Mouse (Mus musculus) hindbrain, embryonic 16.5 days (tissue): ENCODE measurements around the gene Ccin. TPM values are rescaled to one million over a fixed set of nuclear protein-coding genes. Genes with fewer than 3 reads are reported as not detected.

Experiments
- ATAC-seq: fragments of 200-750 bp; cut with Nextera tagmentation; 2 replicates; pipeline ENCODE4 v1.8.0; 2017; ENCODE audit warnings: moderate TSS enrichment, moderate library complexity
- H3K27ac ChIP-seq: fragments of 300-500 bp; sonication (generic); 2 replicates; pipeline ENCODE4 v1.5.1; 2014; ENCODE audit warnings: low read depth, mild to moderate bottlenecking, control low read depth, low read length, moderate library complexity
- H3K27me3 ChIP-seq: fragments of 300-500 bp; sonication (generic); replicated peaks from 2 replicates; pipeline ENCODE4 v1.6.1; 2014; ENCODE audit warnings: low read length; ENCODE audit not compliant: control insufficient read depth, insufficient read depth
- H3K36me3 ChIP-seq: fragments of 300-500 bp; sonication (generic); 2 replicates; pipeline ENCODE4 v1.6.1; 2014; ENCODE audit warnings: mild to moderate bottlenecking, low read length, moderate library complexity, mixed read lengths; ENCODE audit not compliant: control insufficient read depth, insufficient read depth
- H3K4me1 ChIP-seq: fragments of 300-500 bp; sonication (generic); 2 replicates; pipeline ENCODE4 v1.6.1; 2014; ENCODE audit warnings: low read depth, low read length; ENCODE audit not compliant: control insufficient read depth, insufficient read depth
- H3K4me2 ChIP-seq: fragments of 300-500 bp; sonication (generic); 2 replicates; pipeline ENCODE4 v1.6.1; 2014; ENCODE audit warnings: mild to moderate bottlenecking, low read length, control low read depth, moderate library complexity
- H3K4me3 ChIP-seq: fragments of 300-500 bp; sonication (generic); 2 replicates; pipeline ENCODE4 v1.5.1; 2014; ENCODE audit warnings: mild to moderate bottlenecking, low read length, control low read depth, moderate library complexity
- H3K9ac ChIP-seq: fragments of 300-500 bp; sonication (generic); 2 replicates; pipeline ENCODE4 v1.6.1; 2014; ENCODE audit warnings: low read depth, mild to moderate bottlenecking, control low read depth, low read length, moderate library complexity
- H3K9me3 ChIP-seq: fragments of 300-500 bp; sonication (generic); 2 replicates; pipeline ENCODE4 v1.6.1; 2014; ENCODE audit warnings: mild to moderate bottlenecking, low read length, moderate library complexity; ENCODE audit not compliant: control insufficient read depth
- WGBS: fragments of 180-500 bp; shearing (Covaris S2); extraction: QIAGEN DNeasy Blood & Tissue Kit; methylation state at CpG from one replicate; pipeline ENCODE4 v1.1.7; 2014; 5-methylcytosine and 5-hydroxymethylcytosine counted together
- polyA plus RNA-seq: library from polyadenylated mRNA; unstranded; fragments of >200 nt; fragmentation: Nextera tagmentation; extraction: Ambion mirVana; gene quantifications from 2 replicates; pipeline ENCODE4 v1.2.1, GENCODE M21; 2015

The Ccin gene
- polyA plus RNA-seq, 1 experiment from 2014 or later: not detected

- Histone ChIP-seq H3K9ac (no peak overlapping the region), H3K4me2 (no peak overlapping the region), H3K4me3 (no peak overlapping the region), H3K4me1 (peaks cover 21% of the 10 kb centered on the region), H3K36me3 (peaks cover 26% of the 10 kb centered on the region), H3K27me3 (no peaks in the 10 kb centered on the region), H3K9me3 (no peaks in the 10 kb centered on the region), H3K27ac (no peak overlapping the region)
- no peak for ATAC-seq
- 96% methylated on average over 12 of the region's 12 CpGs for WGBS
These were observed 33.5 kb downstream of the Ccin start for GRCm38 (mm10) chr4:44016791-44017190.

- no peak for ATAC-seq
- Histone ChIP-seq H3K27ac (no peak overlapping the region), H3K9ac (no peak overlapping the region), H3K4me3 (no peak overlapping the region), H3K27me3 (no peaks in the 10 kb centered on the region), H3K36me3 (peaks cover 64% of the 10 kb centered on the region), H3K4me2 (no peak overlapping the region), H3K9me3 (no peaks in the 10 kb centered on the region), H3K4me1 (no peaks in the 10 kb centered on the region)
- 90% methylated on average over 4 of the region's 4 CpGs for WGBS
These were observed 39.0 kb downstream of the Ccin start for GRCm38 (mm10) chr4:44022323-44022722.

- no peak overlapping the region for H3K27ac ChIP-seq
- H3K4me2 ChIP-seq: no peak overlapping the region
- no peaks in the 10 kb centered on the region for H3K9me3 ChIP-seq
- 90% methylated on average over 11 of the region's 11 CpGs for WGBS
- H3K36me3 ChIP-seq: peaks cover 67% of the 10 kb centered on the region
- H3K4me3 ChIP-seq: no peak overlapping the region
- ATAC-seq: no peak
- H3K4me1 ChIP-seq: no peaks in the 10 kb centered on the region
- no peak overlapping the region for H3K9ac ChIP-seq
- H3K27me3 ChIP-seq: no peaks in the 10 kb centered on the region
These were observed 39.5 kb downstream of the Ccin start for GRCm38 (mm10) chr4:44022766-44023165.

GRCm38 (mm10) chr4:44023681-44024080 is 40.4 kb downstream of the Ccin start:
- H3K4me3 ChIP-seq: no peak overlapping the region
- H3K27me3 ChIP-seq: no peaks in the 10 kb centered on the region
- H3K4me1 ChIP-seq: no peaks in the 10 kb centered on the region
- ATAC-seq: no peak
- no peaks in the 10 kb centered on the region for H3K9me3 ChIP-seq
- no peak overlapping the region for H3K9ac ChIP-seq
- no peak overlapping the region for H3K4me2 ChIP-seq
- no peak overlapping the region for H3K27ac ChIP-seq
- peaks cover 66% of the 10 kb centered on the region for H3K36me3 ChIP-seq
- 95% methylated on average over 9 of the region's 9 CpGs for WGBS

- H3K36me3 ChIP-seq: peaks cover 62% of the 10 kb centered on the region
- over 99% methylated on average over 6 of the region's 6 CpGs for WGBS
- ATAC-seq: no peak
These were observed 41.0 kb downstream of the Ccin start for GRCm38 (mm10) chr4:44024241-44024640.

GRCm38 (mm10) chr4:44025570-44025969 is 42.3 kb downstream of the Ccin start:
- Histone ChIP-seq H3K9ac (no peak overlapping the region), H3K36me3 (peaks cover 58% of the 10 kb centered on the region), H3K4me1 (no peaks in the 10 kb centered on the region), H3K27ac (no peak overlapping the region), H3K4me2 (no peak overlapping the region), H3K4me3 (no peak overlapping the region), H3K27me3 (no peaks in the 10 kb centered on the region), H3K9me3 (no peaks in the 10 kb centered on the region)
- ATAC-seq: no peak
- WGBS: 97% methylated on average over 6 of the region's 6 CpGs

More at GRCm38 (mm10) chr4:44024241-44024640, 41.0 kb downstream of the Ccin start:
- Histone ChIP-seq H3K4me3 (no peak overlapping the region), H3K27me3 (no peaks in the 10 kb centered on the region), H3K4me1 (no peaks in the 10 kb centered on the region), H3K27ac (no peak overlapping the region), H3K9ac (no peak overlapping the region), H3K4me2 (no peak overlapping the region), H3K9me3 (no peaks in the 10 kb centered on the region)

- ATAC-seq: peak; percentile 44; the same call in 1 of the 2 replicates
- 50% methylated on average over 16 of the region's 16 CpGs for WGBS
- H3K4me2 ChIP-seq: no peak overlapping the region
- H3K27ac ChIP-seq: peak overlapping the region; percentile 7; the same call in 1 of the 2 replicates
- H3K4me1 ChIP-seq: no peaks in the 10 kb centered on the region
- H3K4me3 ChIP-seq: no peak overlapping the region
- no peaks in the 10 kb centered on the region for H3K9me3 ChIP-seq
- no peak overlapping the region for H3K9ac ChIP-seq
- peaks cover 56% of the 10 kb centered on the region for H3K36me3 ChIP-seq
- H3K27me3 ChIP-seq: no peaks in the 10 kb centered on the region
These were observed 45.2 kb downstream of the Ccin start for GRCm38 (mm10) chr4:44028303-44029135.

GRCm38 (mm10) chr4:44029661-44030066 is 46.4 kb downstream of the Ccin start:
- H3K4me2 ChIP-seq: no peak overlapping the region
- peaks cover 50% of the 10 kb centered on the region for H3K36me3 ChIP-seq
- ATAC-seq: peak; percentile 65; the same call in 1 of the 2 replicates
- H3K4me1 ChIP-seq: no peaks in the 10 kb centered on the region
- no peak overlapping the region; the same call in 1 of the 2 replicates for H3K27ac ChIP-seq
- H3K9ac ChIP-seq: no peak overlapping the region
- no peaks in the 10 kb centered on the region for H3K9me3 ChIP-seq
- no peak overlapping the region for H3K4me3 ChIP-seq
- WGBS: 85% methylated on average over 15 of the region's 15 CpGs
- no peaks in the 10 kb centered on the region for H3K27me3 ChIP-seq

GRCm38 (mm10) chr4:44031521-44031920 is 48.2 kb downstream of the Ccin start:
- Histone ChIP-seq H3K4me1 (no peaks in the 10 kb centered on the region), H3K9ac (no peak overlapping the region), H3K27me3 (no peaks in the 10 kb centered on the region), H3K4me3 (no peak overlapping the region), H3K36me3 (peaks cover 35% of the 10 kb centered on the region), H3K27ac (no peak overlapping the region; the same call in 1 of the 2 replicates), H3K9me3 (no peaks in the 10 kb centered on the region), H3K4me2 (no peak overlapping the region)
- peak; percentile 27; the same call in 1 of the 2 replicates for ATAC-seq
- WGBS: 77% methylated on average over 5 of the region's 5 CpGs
